22 mouse cellular contexts compared by ENCODE assay signal in genomic region chr5:105758866-105759265, GRCm38 (mm10). TPM values are rescaled to one million over a fixed set of nuclear protein-coding genes. Genes with fewer than 3 reads are reported as not detected.
A peak's percentile ranks its signal among the peaks of the same experiment; 100 is the strongest.
DNase-seq lines count a peak whose midpoint lies in the region; ATAC-seq and TF ChIP-seq lines count a peak whose summit lies in the region.
"Had no signal": no experiment of that assay in that cellular context is flagged by ENCODE, and none has a peak within 500 bp of the region (broad histone marks: within the 10 kb centered on the region; RNA-seq: fewer than 3 reads in every experiment).

No protein-coding gene starts in this region.

- no peak for ATAC-seq in kidney, embryonic 14.5 days (ENCODE audit: low FRiP score, low TSS enrichment)
- no peak for ATAC-seq in liver, postnatal 0 days
- no peak for ATAC-seq in liver, embryonic 11.5 days (replicated peaks; ENCODE audit: low FRiP score)
- peak; percentile 47; the same call in 1 of the 2 replicates for ATAC-seq in kidney, postnatal 0 days (replicated peaks; ENCODE audit: low FRiP score, low read depth)
- ATAC-seq: CD4-positive, CD25-positive, alpha-beta regulatory T cell, adult 4 months; forebrain, embryonic 16.5 days had no signal

- H3K4me2 ChIP-seq in kidney, embryonic 14.5 days (replicated peaks; ENCODE audit: low read depth, low read length) = no peak overlapping the region
- no peak overlapping the region for H3K4me2 ChIP-seq in liver, postnatal 0 days (ENCODE audit: low read depth, low read length)
- H3K4me2 ChIP-seq in liver, embryonic 11.5 days = no peak overlapping the region
- no peak overlapping the region for H3K4me2 ChIP-seq in kidney, postnatal 0 days (ENCODE audit: low read length)
- H3K4me2 ChIP-seq: embryonic facial prominence, embryonic 12.5 days; forebrain, embryonic 12.5 days; heart, embryonic 11.5 days; heart, embryonic 15.5 days had no signal

- no peak overlapping the region for H3K27ac ChIP-seq in kidney, embryonic 14.5 days (ENCODE audit: low read depth, low read length)
- peak overlapping the region; percentile 58 for H3K27ac ChIP-seq in liver, postnatal 0 days (ENCODE audit: low read depth)
- no peak overlapping the region; the same call in 1 of the 2 replicates for H3K27ac ChIP-seq in liver, embryonic 11.5 days (ENCODE audit: low read depth, low read length)
- 0 out of 2 replicates have a peak overlapping the region, but pooled peaks have one; percentile 62 for H3K27ac ChIP-seq in kidney, postnatal 0 days
- H3K27ac ChIP-seq in forebrain, embryonic 10.5 days = no peak overlapping the region
- H3K27ac ChIP-seq: embryonic facial prominence, embryonic 12.5 days; forebrain, embryonic 12.5 days; heart, adult 2 months; heart, embryonic 15.5 days; hindbrain, embryonic 10.5 days had no signal

- TF ChIP-seq CTCF in liver, postnatal 0 days (IDR thresholded peaks at IDR 0.05; ENCODE audit: low read depth) = no peak
- no peak for TF ChIP-seq CTCF in kidney, postnatal 0 days (IDR thresholded peaks at IDR 0.05; ENCODE audit: low read depth)

- WGBS in kidney, embryonic 14.5 days = 83% methylated on average over 9 of the region's 9 CpGs
- WGBS in liver, postnatal 0 days (ENCODE audit: insufficient replicate concordance) = 69% methylated on average over 9 of the region's 9 CpGs
- 80% methylated on average over 9 of the region's 9 CpGs for WGBS in liver, embryonic 11.5 days
- 78% methylated on average over 9 of the region's 9 CpGs for WGBS in kidney, postnatal 0 days
- WGBS in forebrain, embryonic 10.5 days = 93% methylated on average over 9 of the region's 9 CpGs

- no peak overlapping the region for H3K9ac ChIP-seq in kidney, embryonic 14.5 days (ENCODE audit: low read depth, low read length)
- H3K9ac ChIP-seq in liver, postnatal 0 days (replicated peaks) = no peak overlapping the region
- H3K9ac ChIP-seq in liver, embryonic 11.5 days (ENCODE audit: low read depth, low read length) = no peak overlapping the region
- H3K9ac ChIP-seq in kidney, postnatal 0 days (ENCODE audit: low read depth, low read length) = no peak overlapping the region
- H3K9ac ChIP-seq: embryonic facial prominence, embryonic 12.5 days; forebrain, embryonic 12.5 days; heart, embryonic 15.5 days had no signal

- H3K4me3 ChIP-seq in kidney, embryonic 14.5 days (ENCODE audit: low read length) = no peak overlapping the region
- H3K4me3 ChIP-seq in liver, postnatal 0 days (ENCODE audit: low read depth, low read length) = no peak overlapping the region
- H3K4me3 ChIP-seq in liver, embryonic 11.5 days (ENCODE audit: low read depth, low read length) = no peak overlapping the region
- H3K4me3 ChIP-seq in kidney, postnatal 0 days (replicated peaks; ENCODE audit: low read depth, low read length) = no peak overlapping the region
- H3K4me3 ChIP-seq in forebrain, embryonic 10.5 days = no peak overlapping the region
- H3K4me3 ChIP-seq: embryonic facial prominence, embryonic 12.5 days; forebrain, embryonic 12.5 days; heart, adult 2 months; heart, embryonic 15.5 days; hindbrain, embryonic 10.5 days had no signal

- TF ChIP-seq EP300 in liver, postnatal 0 days (IDR thresholded peaks at IDR 0.05; ENCODE audit: low read depth) = no peak

- no peaks in the 10 kb centered on the region for H3K36me3 ChIP-seq in kidney, embryonic 14.5 days (ENCODE audit: control insufficient read depth, insufficient read depth, low read length)
- no peaks in the 10 kb centered on the region for H3K36me3 ChIP-seq in liver, postnatal 0 days (replicated peaks; ENCODE audit: insufficient read depth, low read length)
- H3K36me3 ChIP-seq in liver, embryonic 11.5 days (ENCODE audit: control insufficient read depth, insufficient read depth, low read length) = no peaks in the 10 kb centered on the region
- H3K36me3 ChIP-seq in kidney, postnatal 0 days (ENCODE audit: insufficient read depth, low read length) = no peaks in the 10 kb centered on the region
- peaks cover 38% of the 10 kb centered on the region for H3K36me3 ChIP-seq in forebrain, embryonic 10.5 days (replicated peaks)
- H3K36me3 ChIP-seq: embryonic facial prominence, embryonic 12.5 days; G1E; heart, embryonic 15.5 days had no signal

- no peaks in the 10 kb centered on the region for H3K27me3 ChIP-seq in kidney, embryonic 14.5 days (ENCODE audit: control insufficient read depth, insufficient read depth, low read length)
- H3K27me3 ChIP-seq in liver, postnatal 0 days (ENCODE audit: insufficient read depth, low read length) = no peaks in the 10 kb centered on the region
- no peaks in the 10 kb centered on the region for H3K27me3 ChIP-seq in liver, embryonic 11.5 days (replicated peaks; ENCODE audit: control insufficient read depth, insufficient read depth, low read length)
- H3K27me3 ChIP-seq in kidney, postnatal 0 days (ENCODE audit: insufficient read depth, low read length) = no peaks in the 10 kb centered on the region
- H3K27me3 ChIP-seq in forebrain, embryonic 10.5 days (ENCODE audit: poor library complexity, severe bottlenecking) = no peaks in the 10 kb centered on the region
- H3K27me3 ChIP-seq: embryonic facial prominence, embryonic 12.5 days; forebrain, embryonic 12.5 days; heart, embryonic 15.5 days had no signal

- H3K9me3 ChIP-seq in kidney, embryonic 14.5 days (ENCODE audit: control insufficient read depth, low read length) = no peaks in the 10 kb centered on the region
- H3K9me3 ChIP-seq in liver, postnatal 0 days (ENCODE audit: low read length) = no peaks in the 10 kb centered on the region
- no peaks in the 10 kb centered on the region for H3K9me3 ChIP-seq in liver, embryonic 11.5 days (ENCODE audit: control insufficient read depth, low read length)
- H3K9me3 ChIP-seq in kidney, postnatal 0 days (replicated peaks; ENCODE audit: low read length) = no peaks in the 10 kb centered on the region
- H3K9me3 ChIP-seq in forebrain, embryonic 10.5 days = no peaks in the 10 kb centered on the region; the same call in 1 of the 2 replicates
- H3K9me3 ChIP-seq: embryonic facial prominence, embryonic 12.5 days; forebrain, embryonic 12.5 days; heart, embryonic 15.5 days; hindbrain, embryonic 10.5 days had no signal

- DNase-seq in kidney, adult 11 months = peak; percentile 80
- DNase-seq in liver, postnatal 0 days = no peak
- DNase-seq in liver, embryonic 11.5 days (ENCODE audit: low spot score) = no peak
- DNase-seq in kidney, postnatal 0 days (ENCODE audit: low spot score) = no peak
- DNase-seq in kidney, postnatal 36 days = peak; percentile 85 to 88
- no peak for DNase-seq in heart, adult 18-20 months
- DNase-seq in forebrain, embryonic 10.5 days (ENCODE audit: extremely low spot score, low spot score) = no peak
- DNase-seq: adrenal gland, postnatal 10 days; B cell, adult 2 months; cerebellum, adult 11 months; cerebellum, adult 8-10 months; gastrocnemius, postnatal 10 days; heart, adult 2 months had no signal

- H3K4me1 ChIP-seq in kidney, embryonic 14.5 days (ENCODE audit: control insufficient read depth, insufficient read depth, low read length) = peaks cover 36% of the 10 kb centered on the region
- H3K4me1 ChIP-seq in liver, postnatal 0 days (ENCODE audit: insufficient read depth) = peaks cover 18% of the 10 kb centered on the region
- H3K4me1 ChIP-seq in liver, embryonic 11.5 days (replicated peaks; ENCODE audit: control insufficient read depth, insufficient read depth, low read length) = peaks cover 30% of the 10 kb centered on the region
- H3K4me1 ChIP-seq in kidney, postnatal 0 days (replicated peaks; ENCODE audit: insufficient read depth, low read length) = peaks cover 15% of the 10 kb centered on the region; the same call in 1 of the 2 replicates
- H3K4me1 ChIP-seq in forebrain, embryonic 10.5 days = peaks cover 51% of the 10 kb centered on the region

RNA-seq across cellular contexts. Expression of gene Lrrc8d, which starts 59.1 kb away (rescaled TPM):
- polyA plus RNA-seq in kidney, embryonic 14.5 days (2014; fragmentation: Nextera tagmentation; extraction: Ambion mirVana) = 22.7 and 42.1 TPM in 2 replicates
- polyA plus RNA-seq in liver, postnatal 0 days (2015; fragmentation: Nextera tagmentation; extraction: Ambion mirVana) = 11.6 TPM in 2 replicates
- 18.0 and 21.4 TPM in 2 replicates for polyA plus RNA-seq in liver, embryonic 11.5 days (2014; fragmentation: Nextera tagmentation; extraction: Ambion mirVana)
- 32.5 and 34.6 TPM in 2 replicates for polyA plus RNA-seq in kidney, postnatal 0 days (2015; fragmentation: Nextera tagmentation; extraction: Ambion mirVana)
- total RNA-seq in heart, adult 18-20 months (2021) = 1 to 10 TPM; 8.1 to 8.8 TPM
- polyA plus RNA-seq in forebrain, embryonic 10.5 days (2016; fragmentation: Nextera tagmentation; extraction: Ambion mirVana) = 19.9 and 20.1 TPM in 2 replicates
- polyA plus RNA-seq: G1E had no signal

Comparison
In these comparisons a context has a peak if more than half of its experiments do, and no peak if none do; other contexts are left out.
1. DNase-seq: peak in kidney, adult 11 months (single experiment) and kidney, postnatal 36 days (2 of 2); none in liver, postnatal 0 days (single experiment), liver, embryonic 11.5 days (single experiment), kidney, postnatal 0 days (single experiment), heart, adult 18-20 months (0 of 2) and forebrain, embryonic 10.5 days (single experiment).
2. H3K27ac ChIP-seq: peak in liver, postnatal 0 days (single experiment) and kidney, postnatal 0 days (single experiment); none in kidney, embryonic 14.5 days (single experiment), liver, embryonic 11.5 days (single experiment) and forebrain, embryonic 10.5 days (single experiment).